Mouse (Mus musculus): ENCODE results near the gene Adh7. TPM values are rescaled to one million over a fixed set of nuclear protein-coding genes. Genes with fewer than 3 reads are reported as not detected.

The Adh7 gene
- polyA plus RNA-seq, 1 experiment from 2014 or later, result 0.53 TPM

GRCm38 (mm10) chr3:138242933-138243332 lies 25.4 kb downstream of the Adh7 start:
- no peak for ATAC-seq
- no peaks in the 10 kb centered on the region for H3K36me3 ChIP-seq (ENCODE audit: control insufficient read depth, insufficient read depth)
- no peak overlapping the region for H3K9ac ChIP-seq (replicated peaks; ENCODE audit: low read depth, low read length)
- WGBS, result 90% methylated on average over 6 of the region's 6 CpGs
- H3K27ac ChIP-seq (ENCODE audit: low read length), result no peak overlapping the region
- no peaks in the 10 kb centered on the region for H3K9me3 ChIP-seq (ENCODE audit: control insufficient read depth, low read length)
- H3K4me1 ChIP-seq (replicated peaks; ENCODE audit: control insufficient read depth, insufficient read depth, low read length), result peaks cover 6% of the 10 kb centered on the region
- no peak overlapping the region for H3K4me3 ChIP-seq (replicated peaks; ENCODE audit: low read length)
- no peak overlapping the region for H3K4me2 ChIP-seq (ENCODE audit: low read length)
- no peaks in the 10 kb centered on the region for H3K27me3 ChIP-seq (replicated peaks; ENCODE audit: control insufficient read depth, insufficient read depth, low read length)

- H3K27ac ChIP-seq (ENCODE audit: low read length), result no peak overlapping the region
- no peaks in the 10 kb centered on the region for H3K27me3 ChIP-seq (replicated peaks; ENCODE audit: control insufficient read depth, insufficient read depth, low read length)
- no peaks in the 10 kb centered on the region for H3K36me3 ChIP-seq (ENCODE audit: control insufficient read depth, insufficient read depth)
- no peak overlapping the region for H3K9ac ChIP-seq (replicated peaks; ENCODE audit: low read depth, low read length)
- no peak overlapping the region for H3K4me2 ChIP-seq (ENCODE audit: low read length)
- H3K9me3 ChIP-seq (ENCODE audit: control insufficient read depth, low read length), result no peaks in the 10 kb centered on the region
- no peak overlapping the region for H3K4me3 ChIP-seq (replicated peaks; ENCODE audit: low read length)
- H3K4me1 ChIP-seq (replicated peaks; ENCODE audit: control insufficient read depth, insufficient read depth, low read length), result peaks cover 6% of the 10 kb centered on the region
- WGBS, result 78% methylated on average over 7 of the region's 7 CpGs
- no peak for ATAC-seq
Measured at GRCm38 (mm10) chr3:138244338-138244874, 26.8 kb downstream of the Adh7 start.

- Histone ChIP-seq H3K27ac (ENCODE audit: low read length) (no peak overlapping the region), H3K4me2 (ENCODE audit: low read length) (no peak overlapping the region), H3K36me3 (ENCODE audit: control insufficient read depth, insufficient read depth) (no peaks in the 10 kb centered on the region), H3K9ac (replicated peaks; ENCODE audit: low read depth, low read length) (no peak overlapping the region), H3K9me3 (ENCODE audit: control insufficient read depth, low read length) (no peaks in the 10 kb centered on the region), H3K4me1 (replicated peaks; ENCODE audit: control insufficient read depth, insufficient read depth, low read length) (peaks cover 6% of the 10 kb centered on the region), H3K27me3 (replicated peaks; ENCODE audit: control insufficient read depth, insufficient read depth, low read length) (no peaks in the 10 kb centered on the region), H3K4me3 (replicated peaks; ENCODE audit: low read length) (no peak overlapping the region)
- no peak for ATAC-seq
Measured at GRCm38 (mm10) chr3:138246511-138247020, 29.0 kb downstream of the Adh7 start.

- Histone ChIP-seq H3K4me3 (replicated peaks; ENCODE audit: low read length) (no peak overlapping the region), H3K4me1 (replicated peaks; ENCODE audit: control insufficient read depth, insufficient read depth, low read length) (peaks cover 2% of the 10 kb centered on the region), H3K4me2 (ENCODE audit: low read length) (no peak overlapping the region), H3K27me3 (replicated peaks; ENCODE audit: control insufficient read depth, insufficient read depth, low read length) (no peaks in the 10 kb centered on the region), H3K27ac (ENCODE audit: low read length) (no peak overlapping the region), H3K9me3 (ENCODE audit: control insufficient read depth, low read length) (no peaks in the 10 kb centered on the region), H3K36me3 (ENCODE audit: control insufficient read depth, insufficient read depth) (no peaks in the 10 kb centered on the region), H3K9ac (replicated peaks; ENCODE audit: low read depth, low read length) (no peak overlapping the region)
- no peak for ATAC-seq
- 85% methylated on average over 4 of the region's 4 CpGs for WGBS
Measured at GRCm38 (mm10) chr3:138247241-138247640, 29.7 kb downstream of the Adh7 start.

GRCm38 (mm10) chr3:138248011-138248410 lies 30.5 kb downstream of the Adh7 start:
- no peaks in the 10 kb centered on the region for H3K27me3 ChIP-seq (replicated peaks; ENCODE audit: control insufficient read depth, insufficient read depth, low read length)
- 79% methylated on average over 7 of the region's 7 CpGs for WGBS
- no peak overlapping the region for H3K9ac ChIP-seq (replicated peaks; ENCODE audit: low read depth, low read length)
- H3K9me3 ChIP-seq (ENCODE audit: control insufficient read depth, low read length), result no peaks in the 10 kb centered on the region
- no peak overlapping the region for H3K4me2 ChIP-seq (ENCODE audit: low read length)
- H3K27ac ChIP-seq (ENCODE audit: low read length), result no peak overlapping the region
- ATAC-seq, result no peak
- H3K4me1 ChIP-seq (replicated peaks; ENCODE audit: control insufficient read depth, insufficient read depth, low read length), result no peaks in the 10 kb centered on the region
- H3K36me3 ChIP-seq (ENCODE audit: control insufficient read depth, insufficient read depth), result no peaks in the 10 kb centered on the region
- H3K4me3 ChIP-seq (replicated peaks; ENCODE audit: low read length), result no peak overlapping the region

GRCm38 (mm10) chr3:138248746-138249145 lies 31.2 kb downstream of the Adh7 start:
- no peak overlapping the region for H3K9ac ChIP-seq (replicated peaks; ENCODE audit: low read depth, low read length)
- no peak overlapping the region for H3K4me2 ChIP-seq (ENCODE audit: low read length)
- no peak overlapping the region for H3K27ac ChIP-seq (ENCODE audit: low read length)
- no peaks in the 10 kb centered on the region for H3K36me3 ChIP-seq (ENCODE audit: control insufficient read depth, insufficient read depth)
- no peak for ATAC-seq
- 92% methylated on average over 8 of the region's 8 CpGs for WGBS
- H3K4me3 ChIP-seq (replicated peaks; ENCODE audit: low read length), result no peak overlapping the region
- H3K27me3 ChIP-seq (replicated peaks; ENCODE audit: control insufficient read depth, insufficient read depth, low read length), result no peaks in the 10 kb centered on the region
- no peaks in the 10 kb centered on the region for H3K4me1 ChIP-seq (replicated peaks; ENCODE audit: control insufficient read depth, insufficient read depth, low read length)
- no peaks in the 10 kb centered on the region for H3K9me3 ChIP-seq (ENCODE audit: control insufficient read depth, low read length)

- Histone ChIP-seq H3K9me3 (ENCODE audit: control insufficient read depth, low read length) (no peaks in the 10 kb centered on the region), H3K27ac (ENCODE audit: low read length) (no peak overlapping the region), H3K4me1 (replicated peaks; ENCODE audit: control insufficient read depth, insufficient read depth, low read length) (no peaks in the 10 kb centered on the region), H3K36me3 (ENCODE audit: control insufficient read depth, insufficient read depth) (no peaks in the 10 kb centered on the region), H3K4me2 (ENCODE audit: low read length) (no peak overlapping the region), H3K4me3 (replicated peaks; ENCODE audit: low read length) (no peak overlapping the region), H3K9ac (replicated peaks; ENCODE audit: low read depth, low read length) (no peak overlapping the region), H3K27me3 (replicated peaks; ENCODE audit: control insufficient read depth, insufficient read depth, low read length) (no peaks in the 10 kb centered on the region)
- no peak for ATAC-seq
- 84% methylated on average over 6 of the region's 6 CpGs for WGBS
Measured at GRCm38 (mm10) chr3:138251156-138251555, 33.6 kb downstream of the Adh7 start.

- Histone ChIP-seq H3K4me2 (ENCODE audit: low read length) (no peak overlapping the region), H3K27me3 (replicated peaks; ENCODE audit: control insufficient read depth, insufficient read depth, low read length) (no peaks in the 10 kb centered on the region), H3K27ac (ENCODE audit: low read length) (no peak overlapping the region), H3K4me3 (replicated peaks; ENCODE audit: low read length) (no peak overlapping the region), H3K36me3 (ENCODE audit: control insufficient read depth, insufficient read depth) (no peaks in the 10 kb centered on the region), H3K9ac (replicated peaks; ENCODE audit: low read depth, low read length) (no peak overlapping the region), H3K4me1 (replicated peaks; ENCODE audit: control insufficient read depth, insufficient read depth, low read length) (no peaks in the 10 kb centered on the region), H3K9me3 (ENCODE audit: control insufficient read depth, low read length) (no peaks in the 10 kb centered on the region)
- ATAC-seq, result no peak
- WGBS, result 36% methylated on average over 5 of the region's 5 CpGs
Measured at GRCm38 (mm10) chr3:138254205-138254604, 36.6 kb downstream of the Adh7 start.

- no peak overlapping the region for H3K27ac ChIP-seq (ENCODE audit: low read length)
- no peaks in the 10 kb centered on the region for H3K27me3 ChIP-seq (replicated peaks; ENCODE audit: control insufficient read depth, insufficient read depth, low read length)
- ATAC-seq, result no peak
- H3K4me2 ChIP-seq (ENCODE audit: low read length), result no peak overlapping the region
- no peak overlapping the region for H3K9ac ChIP-seq (replicated peaks; ENCODE audit: low read depth, low read length)
- H3K36me3 ChIP-seq (ENCODE audit: control insufficient read depth, insufficient read depth), result no peaks in the 10 kb centered on the region
- WGBS, result 95% methylated on average over 3 of the region's 3 CpGs
- no peaks in the 10 kb centered on the region for H3K9me3 ChIP-seq (ENCODE audit: control insufficient read depth, low read length)
- no peaks in the 10 kb centered on the region for H3K4me1 ChIP-seq (replicated peaks; ENCODE audit: control insufficient read depth, insufficient read depth, low read length)
- no peak overlapping the region for H3K4me3 ChIP-seq (replicated peaks; ENCODE audit: low read length)
Measured at GRCm38 (mm10) chr3:138255366-138255765, 37.8 kb downstream of the Adh7 start.

All from forebrain, embryonic 16.5 days (tissue).